ENCODE assay signal across 26 mouse cellular contexts in genomic region chr12:12764586-12764985, GRCm38 (mm10).
DNase-seq lines count a peak whose midpoint lies in the region; ATAC-seq lines count a peak whose summit lies in the region.
"Had no signal": no experiment of that assay in that cellular context is flagged by ENCODE, and none has a peak within 500 bp of the region (broad histone marks: within the 10 kb centered on the region; RNA-seq: fewer than 3 reads in every experiment).

No protein-coding gene starts in this region.

- ATAC-seq in forebrain, embryonic 12.5 days (ENCODE audit: low FRiP score) = no peak
- no peak for ATAC-seq in neural tube, embryonic 13.5 days (ENCODE audit: low read depth)
- ATAC-seq: forebrain, postnatal 0 days; intestine, postnatal 0 days had no signal

- peak overlapping the region; percentile 69 for H3K27ac ChIP-seq in forebrain, embryonic 10.5 days
- H3K27ac ChIP-seq in forebrain, embryonic 12.5 days = no peak overlapping the region
- peak overlapping the region; percentile 63 for H3K27ac ChIP-seq in neural tube, embryonic 13.5 days (replicated peaks)
- H3K27ac ChIP-seq: embryonic facial prominence, embryonic 13.5 days; hindbrain, embryonic 12.5 days; liver, embryonic 14.5 days; macrophage had no signal

- H3K4me1 ChIP-seq in forebrain, embryonic 10.5 days = peaks cover 33% of the 10 kb centered on the region
- peaks cover 10% of the 10 kb centered on the region; the same call in 1 of the 2 replicates for H3K4me1 ChIP-seq in forebrain, embryonic 12.5 days
- H3K4me1 ChIP-seq in neural tube, embryonic 13.5 days (replicated peaks) = peaks cover 23% of the 10 kb centered on the region

- WGBS in forebrain, embryonic 10.5 days = 87% methylated on average over 4 of the region's 4 CpGs
- WGBS in forebrain, embryonic 12.5 days = 80% methylated on average over 4 of the region's 4 CpGs
- 80% methylated on average over 4 of the region's 4 CpGs for WGBS in neural tube, embryonic 13.5 days

- DNase-seq in forebrain, embryonic 10.5 days (ENCODE audit: extremely low spot score, low spot score) = no peak
- DNase-seq in kidney, adult 9 months = peak; percentile 17
- DNase-seq in kidney, postnatal 4 days = no peak
- no peak for DNase-seq in neural tube, embryonic 10.5 days (ENCODE audit: extremely low spot score, low spot score)
- DNase-seq in kidney, postnatal 14 days = peak; percentile 24
- DNase-seq in Muller cell, postnatal 12 days (ENCODE audit: inconsistent ontology term) = no peak
- DNase-seq: adrenal gland, postnatal 14 days; cerebellum, adult 11 months; cerebellum, adult 9-10 months; cerebellum, postnatal 36 days; forebrain, postnatal 0 days; heart, postnatal 14 days; liver; lung, adult 2 months; lung, postnatal 10 days; right cerebral cortex, adult 18-20 months; spleen, adult 18-20 months had no signal

- no peaks in the 10 kb centered on the region for H3K36me3 ChIP-seq in forebrain, embryonic 10.5 days (replicated peaks)
- H3K36me3 ChIP-seq in forebrain, embryonic 12.5 days (replicated peaks) = no peaks in the 10 kb centered on the region
- H3K36me3 ChIP-seq in neural tube, embryonic 13.5 days = no peaks in the 10 kb centered on the region
- H3K36me3 ChIP-seq: embryonic facial prominence, embryonic 13.5 days; G1E; hindbrain, embryonic 12.5 days had no signal

- peaks cover 6% of the 10 kb centered on the region; the same call in 1 of the 2 replicates for H3K27me3 ChIP-seq in forebrain, embryonic 10.5 days (ENCODE audit: poor library complexity, severe bottlenecking)
- H3K27me3 ChIP-seq in forebrain, embryonic 12.5 days = 0 out of 2 replicates have a peak, but pooled peaks cover 6% of the 10 kb centered on the region
- no peaks in the 10 kb centered on the region for H3K27me3 ChIP-seq in neural tube, embryonic 13.5 days
- H3K27me3 ChIP-seq: embryonic facial prominence, embryonic 13.5 days; hindbrain, embryonic 12.5 days had no signal

- no peak overlapping the region for H3K4me2 ChIP-seq in forebrain, embryonic 12.5 days
- H3K4me2 ChIP-seq in neural tube, embryonic 13.5 days = no peak overlapping the region
- H3K4me2 ChIP-seq: embryonic facial prominence, embryonic 13.5 days; hindbrain, embryonic 12.5 days had no signal

- no peak overlapping the region for H3K9ac ChIP-seq in forebrain, embryonic 12.5 days
- H3K9ac ChIP-seq in neural tube, embryonic 13.5 days = no peak overlapping the region
- H3K9ac ChIP-seq: embryonic facial prominence, embryonic 13.5 days; forebrain, postnatal 0 days; hindbrain, embryonic 12.5 days; liver, embryonic 14.5 days had no signal

- no peak overlapping the region for H3K4me3 ChIP-seq in forebrain, embryonic 10.5 days
- no peak overlapping the region for H3K4me3 ChIP-seq in forebrain, embryonic 12.5 days (replicated peaks)
- no peak overlapping the region for H3K4me3 ChIP-seq in neural tube, embryonic 13.5 days
- H3K4me3 ChIP-seq: embryonic facial prominence, embryonic 13.5 days; hindbrain, embryonic 12.5 days; myocyte had no signal

- H3K9me3 ChIP-seq in forebrain, embryonic 10.5 days = peaks cover 9% of the 10 kb centered on the region
- H3K9me3 ChIP-seq in forebrain, embryonic 12.5 days = no peaks in the 10 kb centered on the region
- H3K9me3 ChIP-seq in neural tube, embryonic 13.5 days = no peaks in the 10 kb centered on the region
- H3K9me3 ChIP-seq: embryonic facial prominence, embryonic 13.5 days; hindbrain, embryonic 12.5 days had no signal

Comparison
In these comparisons a context has a peak if more than half of its experiments do, and no peak if none do; other contexts are left out.
1. DNase-seq: peak in kidney, adult 9 months (single experiment) and kidney, postnatal 14 days (single experiment); none in forebrain, embryonic 10.5 days (single experiment), kidney, postnatal 4 days (0 of 2), neural tube, embryonic 10.5 days (single experiment) and Muller cell, postnatal 12 days (single experiment).